In genomic region chr2:74666411-74666810, GRCm38 (mm10) we compare ENCODE assay signal across 32 mouse cellular contexts. TPM values are rescaled to one million over a fixed set of nuclear protein-coding genes. Genes with fewer than 3 reads are reported as not detected.
A peak's percentile ranks its signal among the peaks of the same experiment; 100 is the strongest.
DNase-seq lines count a peak whose midpoint lies in the region; ATAC-seq and TF ChIP-seq lines count a peak whose summit lies in the region.
"Had no signal": no experiment of that assay in that cellular context is flagged by ENCODE, and none has a peak within 500 bp of the region (broad histone marks: within the 10 kb centered on the region; RNA-seq: fewer than 3 reads in every experiment).

No protein-coding gene starts in this region.

- peaks cover 100% of the 10 kb centered on the region for H3K27me3 ChIP-seq in forebrain, embryonic 10.5 days (ENCODE audit: poor library complexity, severe bottlenecking)
- H3K27me3 ChIP-seq in forebrain, embryonic 14.5 days (replicated peaks; ENCODE audit: control insufficient read depth, insufficient read depth, low read length) = peaks cover 94% of the 10 kb centered on the region
- peaks cover 100% of the 10 kb centered on the region for H3K27me3 ChIP-seq in midbrain, embryonic 10.5 days (ENCODE audit: low read depth, poor library complexity, severe bottlenecking)
- H3K27me3 ChIP-seq in midbrain, embryonic 13.5 days = peaks cover 98% of the 10 kb centered on the region
- H3K27me3 ChIP-seq in limb, embryonic 11.5 days (ENCODE audit: control insufficient read depth, insufficient read depth, low read length) = peaks cover 56% of the 10 kb centered on the region
- peaks cover 96% of the 10 kb centered on the region for H3K27me3 ChIP-seq in neural tube, embryonic 11.5 days (ENCODE audit: control insufficient read depth, insufficient read depth, low read length)
- H3K27me3 ChIP-seq: CH12.LX had no signal

- H3K4me1 ChIP-seq in forebrain, embryonic 10.5 days = peaks cover 16% of the 10 kb centered on the region
- 0 out of 2 replicates have a peak, but pooled peaks cover 3% of the 10 kb centered on the region for H3K4me1 ChIP-seq in forebrain, embryonic 14.5 days (ENCODE audit: control insufficient read depth, insufficient read depth, low read length)
- peaks cover 17% of the 10 kb centered on the region for H3K4me1 ChIP-seq in midbrain, embryonic 10.5 days
- H3K4me1 ChIP-seq in midbrain, embryonic 13.5 days (replicated peaks) = peaks cover 10% of the 10 kb centered on the region
- H3K4me1 ChIP-seq in limb, embryonic 11.5 days (ENCODE audit: control insufficient read depth, insufficient read depth, low read length) = 0 out of 2 replicates have a peak, but pooled peaks cover 3% of the 10 kb centered on the region
- no peaks in the 10 kb centered on the region for H3K4me1 ChIP-seq in neural tube, embryonic 11.5 days (ENCODE audit: control insufficient read depth, insufficient read depth, low read length)
- H3K4me1 ChIP-seq in lung, adult 2 months (ENCODE audit: control insufficient read depth, insufficient read depth, low read length) = peaks cover 2% of the 10 kb centered on the region; the same call in 1 of the 2 replicates

- no peak overlapping the region for H3K4me2 ChIP-seq in forebrain, embryonic 14.5 days (ENCODE audit: low read length)
- no peak overlapping the region for H3K4me2 ChIP-seq in midbrain, embryonic 13.5 days (replicated peaks)
- H3K4me2 ChIP-seq in limb, embryonic 11.5 days (ENCODE audit: low read depth, severe bottlenecking) = peak overlapping the region; percentile 18
- no peak overlapping the region for H3K4me2 ChIP-seq in neural tube, embryonic 11.5 days (ENCODE audit: low read depth)
- H3K4me2 ChIP-seq: heart, embryonic 12.5 days; hindbrain, embryonic 14.5 days; liver, embryonic 13.5 days; stomach, embryonic 15.5 days had no signal

- H3K27ac ChIP-seq in forebrain, embryonic 10.5 days = no peak overlapping the region
- no peak overlapping the region for H3K27ac ChIP-seq in forebrain, embryonic 14.5 days (ENCODE audit: low read depth, low read length)
- no peak overlapping the region for H3K27ac ChIP-seq in midbrain, embryonic 10.5 days (replicated peaks)
- no peak overlapping the region for H3K27ac ChIP-seq in midbrain, embryonic 13.5 days
- H3K27ac ChIP-seq in limb, embryonic 11.5 days (replicated peaks; ENCODE audit: low read depth, low read length) = no peak overlapping the region
- H3K27ac ChIP-seq in neural tube, embryonic 11.5 days (ENCODE audit: low read depth, low read length) = no peak overlapping the region
- H3K27ac ChIP-seq: hindbrain, embryonic 14.5 days; kidney, postnatal 0 days; liver, embryonic 13.5 days; macrophage; stomach, embryonic 15.5 days had no signal

- no peak for ATAC-seq in forebrain, embryonic 14.5 days
- no peak for ATAC-seq in midbrain, embryonic 13.5 days
- ATAC-seq in limb, embryonic 11.5 days (ENCODE audit: insufficient number of reproducible peaks, low FRiP score, low TSS enrichment, low read depth) = no peak
- ATAC-seq in neural tube, embryonic 11.5 days (ENCODE audit: insufficient read depth, low FRiP score, low TSS enrichment) = no peak

- 2% methylated on average over 7 of the region's 7 CpGs for WGBS in forebrain, embryonic 10.5 days
- under 1% methylated on average over 7 of the region's 7 CpGs for WGBS in forebrain, embryonic 14.5 days
- WGBS in midbrain, embryonic 10.5 days = 2% methylated on average over 7 of the region's 7 CpGs
- 1% methylated on average over 7 of the region's 7 CpGs for WGBS in midbrain, embryonic 13.5 days
- 2% methylated on average over 7 of the region's 7 CpGs for WGBS in limb, embryonic 11.5 days
- WGBS in neural tube, embryonic 11.5 days = 2% methylated on average over 7 of the region's 7 CpGs
- 4% methylated on average over 7 of the region's 7 CpGs for WGBS in lung, adult 2 months

- no peaks in the 10 kb centered on the region for H3K36me3 ChIP-seq in forebrain, embryonic 10.5 days (replicated peaks)
- no peaks in the 10 kb centered on the region for H3K36me3 ChIP-seq in forebrain, embryonic 14.5 days (ENCODE audit: control insufficient read depth, insufficient read depth, low read length)
- no peaks in the 10 kb centered on the region for H3K36me3 ChIP-seq in midbrain, embryonic 10.5 days
- no peaks in the 10 kb centered on the region for H3K36me3 ChIP-seq in midbrain, embryonic 13.5 days
- no peaks in the 10 kb centered on the region for H3K36me3 ChIP-seq in limb, embryonic 11.5 days (ENCODE audit: control insufficient read depth, insufficient read depth, low read length)
- no peaks in the 10 kb centered on the region for H3K36me3 ChIP-seq in neural tube, embryonic 11.5 days (ENCODE audit: control insufficient read depth, insufficient read depth, low read length)
- H3K36me3 ChIP-seq: heart, embryonic 12.5 days; liver, embryonic 13.5 days; stomach, embryonic 15.5 days had no signal

- no peak for TF ChIP-seq CTCF in lung, adult 2 months (IDR thresholded peaks at IDR 0.05; ENCODE audit: insufficient read depth, low read length)

- H3K9ac ChIP-seq in forebrain, embryonic 14.5 days (ENCODE audit: low read length) = no peak overlapping the region
- H3K9ac ChIP-seq in midbrain, embryonic 13.5 days (replicated peaks) = no peak overlapping the region
- H3K9ac ChIP-seq in limb, embryonic 11.5 days (ENCODE audit: low read length) = peak overlapping the region; percentile 41
- H3K9ac ChIP-seq in neural tube, embryonic 11.5 days (ENCODE audit: low read length) = no peak overlapping the region
- H3K9ac ChIP-seq: heart, embryonic 12.5 days; hindbrain, embryonic 14.5 days; liver, embryonic 13.5 days; stomach, embryonic 15.5 days had no signal

- H3K4me3 ChIP-seq in forebrain, embryonic 10.5 days = no peak overlapping the region
- no peak overlapping the region for H3K4me3 ChIP-seq in forebrain, embryonic 14.5 days (ENCODE audit: low read depth, low read length)
- H3K4me3 ChIP-seq in midbrain, embryonic 10.5 days = no peak overlapping the region
- no peak overlapping the region for H3K4me3 ChIP-seq in midbrain, embryonic 13.5 days (replicated peaks)
- peak overlapping the region; percentile 10; the same call in 1 of the 2 replicates for H3K4me3 ChIP-seq in limb, embryonic 11.5 days (ENCODE audit: low read depth, low read length)
- H3K4me3 ChIP-seq in neural tube, embryonic 11.5 days (ENCODE audit: low read depth, low read length) = no peak overlapping the region
- no peak overlapping the region for H3K4me3 ChIP-seq in lung, adult 2 months (replicated peaks; ENCODE audit: extremely low read depth, low read depth, low read length)
- H3K4me3 ChIP-seq: heart, embryonic 12.5 days; liver, embryonic 13.5 days; myocyte; stomach, embryonic 15.5 days had no signal

- DNase-seq in forebrain, embryonic 10.5 days (ENCODE audit: extremely low spot score, low spot score) = peak; percentile 26
- DNase-seq in forebrain, embryonic 14.5 days (ENCODE audit: low spot score) = no peak
- peak; percentile 48 for DNase-seq in midbrain, embryonic 10.5 days (ENCODE audit: low spot score)
- peak; percentile 38 for DNase-seq in limb, embryonic 11.5 days (ENCODE audit: low spot score)
- DNase-seq in neural tube, embryonic 11.5 days (ENCODE audit: low spot score) = peak; percentile 35
- no peak for DNase-seq in lung, adult 2 months
- DNase-seq in thymus, postnatal 4 days = no peak
- DNase-seq: adrenal gland, adult 8-10 months; cerebellum, adult 2 months; gastrocnemius, postnatal 10 days; heart, postnatal 4 days; kidney, adult 2 months; liver, embryonic 13.5 days; lung, adult 18-20 months; lung, postnatal 10 days; retina, postnatal 1 day; right cerebral cortex, postnatal 14 days; thymus, postnatal 14 days had no signal

- no peaks in the 10 kb centered on the region for H3K9me3 ChIP-seq in forebrain, embryonic 10.5 days
- H3K9me3 ChIP-seq in forebrain, embryonic 14.5 days (replicated peaks; ENCODE audit: control insufficient read depth, low read length) = no peaks in the 10 kb centered on the region
- H3K9me3 ChIP-seq in midbrain, embryonic 10.5 days (replicated peaks) = no peaks in the 10 kb centered on the region
- H3K9me3 ChIP-seq in midbrain, embryonic 13.5 days = no peaks in the 10 kb centered on the region
- no peaks in the 10 kb centered on the region for H3K9me3 ChIP-seq in limb, embryonic 11.5 days (ENCODE audit: control insufficient read depth, low read length)
- H3K9me3 ChIP-seq in neural tube, embryonic 11.5 days (ENCODE audit: control insufficient read depth, low read length) = no peaks in the 10 kb centered on the region
- H3K9me3 ChIP-seq: heart, embryonic 12.5 days; liver, embryonic 13.5 days; stomach, embryonic 15.5 days had no signal

- no peak for TF ChIP-seq POLR2A in lung, adult 2 months (IDR thresholded peaks at IDR 0.05; ENCODE audit: borderline replicate concordance, extremely low read depth, low read depth, low read length)

RNA-seq across cellular contexts. Expression of gene Hoxd13, which starts 1.7 kb away (rescaled TPM):
- not detected in 2 replicates for polyA plus RNA-seq in forebrain, embryonic 10.5 days (2016; fragmentation: Nextera tagmentation; extraction: Ambion mirVana)
- not detected in 2 replicates for polyA plus RNA-seq in forebrain, embryonic 14.5 days (2014; fragmentation: Nextera tagmentation; extraction: Ambion mirVana)
- 0.05 TPM in 1 of 2 replicates, not detected in the other for polyA plus RNA-seq in midbrain, embryonic 10.5 days (2016; fragmentation: Nextera tagmentation; extraction: Ambion mirVana)
- polyA plus RNA-seq in midbrain, embryonic 13.5 days (2015; fragmentation: Nextera tagmentation; extraction: Ambion mirVana) = not detected in 2 replicates
- polyA plus RNA-seq in limb, embryonic 11.5 days (2014; fragmentation: Nextera tagmentation; extraction: Ambion mirVana) = 55.3 and 59.8 TPM in 2 replicates
- polyA plus RNA-seq in neural tube, embryonic 11.5 days (2014; fragmentation: Nextera tagmentation; extraction: Ambion mirVana) = 0.41 and 1.0 TPM in 2 replicates
- 0.04 and 0.15 TPM in 2 replicates for polyA plus RNA-seq in lung, adult 2 months (2012; rRNA removed)
- polyA plus RNA-seq: C2C12; embryonic facial prominence, embryonic 11.5 days; heart, postnatal 0 days; kidney, adult 2 months; kidney, postnatal 0 days; liver, embryonic 13.5 days; macrophage; midbrain, postnatal 0 days; myocyte; neural tube, embryonic 14.5 days; small intestine, adult 2 months; stomach, embryonic 15.5 days had no signal

RNA-seq across cellular contexts. Expression of gene Evx2, which starts 7.1 kb away (rescaled TPM):
- not detected in 2 replicates for polyA plus RNA-seq in forebrain, embryonic 10.5 days (2016; fragmentation: Nextera tagmentation; extraction: Ambion mirVana)
- polyA plus RNA-seq in forebrain, embryonic 14.5 days (2014; fragmentation: Nextera tagmentation; extraction: Ambion mirVana) = not detected in 2 replicates
- 0.17 and 0.50 TPM in 2 replicates for polyA plus RNA-seq in midbrain, embryonic 10.5 days (2016; fragmentation: Nextera tagmentation; extraction: Ambion mirVana)
- polyA plus RNA-seq in midbrain, embryonic 13.5 days (2015; fragmentation: Nextera tagmentation; extraction: Ambion mirVana) = 0.62 and 0.89 TPM in 2 replicates
- polyA plus RNA-seq in limb, embryonic 11.5 days (2014; fragmentation: Nextera tagmentation; extraction: Ambion mirVana) = 3.3 and 3.8 TPM in 2 replicates
- polyA plus RNA-seq in neural tube, embryonic 11.5 days (2014; fragmentation: Nextera tagmentation; extraction: Ambion mirVana) = 0.54 and 0.69 TPM in 2 replicates
- polyA plus RNA-seq in lung, adult 2 months (2012; rRNA removed) = not detected in 2 replicates
- polyA plus RNA-seq: C2C12; heart, embryonic 12.5 days; heart, postnatal 0 days; kidney, adult 2 months; liver, embryonic 13.5 days; macrophage; myocyte; small intestine, adult 2 months; stomach, embryonic 15.5 days had no signal

RNA-seq across cellular contexts. Expression of gene Hoxd12, which starts 8.4 kb away (rescaled TPM):
- not detected in 2 replicates for polyA plus RNA-seq in forebrain, embryonic 10.5 days (2016; fragmentation: Nextera tagmentation; extraction: Ambion mirVana)
- not detected in 2 replicates for polyA plus RNA-seq in forebrain, embryonic 14.5 days (2014; fragmentation: Nextera tagmentation; extraction: Ambion mirVana)
- not detected in 2 replicates for polyA plus RNA-seq in midbrain, embryonic 10.5 days (2016; fragmentation: Nextera tagmentation; extraction: Ambion mirVana)
- polyA plus RNA-seq in midbrain, embryonic 13.5 days (2015; fragmentation: Nextera tagmentation; extraction: Ambion mirVana) = not detected in 2 replicates
- 80.7 and 82.2 TPM in 2 replicates for polyA plus RNA-seq in limb, embryonic 11.5 days (2014; fragmentation: Nextera tagmentation; extraction: Ambion mirVana)
- polyA plus RNA-seq in neural tube, embryonic 11.5 days (2014; fragmentation: Nextera tagmentation; extraction: Ambion mirVana) = 2.1 TPM in 2 replicates
- not detected in 2 replicates for polyA plus RNA-seq in lung, adult 2 months (2012; rRNA removed)
- polyA plus RNA-seq: C2C12; cerebellum, adult 2 months; embryonic facial prominence, embryonic 11.5 days; heart, postnatal 0 days; hindbrain, embryonic 14.5 days; kidney, adult 2 months; liver, embryonic 13.5 days; macrophage; midbrain, postnatal 0 days; myocyte; neural tube, embryonic 14.5 days; small intestine, adult 2 months had no signal

RNA-seq across cellular contexts. Expression of gene Hoxd11, which starts 12.9 kb away (rescaled TPM):
- polyA plus RNA-seq in forebrain, embryonic 10.5 days (2016; fragmentation: Nextera tagmentation; extraction: Ambion mirVana) = not detected in 2 replicates
- polyA plus RNA-seq in forebrain, embryonic 14.5 days (2014; fragmentation: Nextera tagmentation; extraction: Ambion mirVana) = not detected in 2 replicates
- polyA plus RNA-seq in midbrain, embryonic 10.5 days (2016; fragmentation: Nextera tagmentation; extraction: Ambion mirVana) = not detected in 2 replicates
- not detected in 2 replicates for polyA plus RNA-seq in midbrain, embryonic 13.5 days (2015; fragmentation: Nextera tagmentation; extraction: Ambion mirVana)
- 59.6 and 64.4 TPM in 2 replicates for polyA plus RNA-seq in limb, embryonic 11.5 days (2014; fragmentation: Nextera tagmentation; extraction: Ambion mirVana)
- 8.1 and 8.5 TPM in 2 replicates for polyA plus RNA-seq in neural tube, embryonic 11.5 days (2014; fragmentation: Nextera tagmentation; extraction: Ambion mirVana)
- 0.24 TPM in 1 of 2 replicates, not detected in the other for polyA plus RNA-seq in lung, adult 2 months (2012; rRNA removed)
- polyA plus RNA-seq: C2C12; cerebellum, adult 2 months; embryonic facial prominence, embryonic 11.5 days; heart, embryonic 12.5 days; heart, postnatal 0 days; hindbrain, embryonic 14.5 days; liver, embryonic 13.5 days; macrophage; midbrain, postnatal 0 days; myocyte; small intestine, adult 2 months had no signal

RNA-seq across cellular contexts. Expression of gene Hoxd10, which starts 25.3 kb away (rescaled TPM):
- polyA plus RNA-seq in forebrain, embryonic 10.5 days (2016; fragmentation: Nextera tagmentation; extraction: Ambion mirVana) = not detected in 2 replicates
- polyA plus RNA-seq in forebrain, embryonic 14.5 days (2014; fragmentation: Nextera tagmentation; extraction: Ambion mirVana) = not detected in 2 replicates
- polyA plus RNA-seq in midbrain, embryonic 10.5 days (2016; fragmentation: Nextera tagmentation; extraction: Ambion mirVana) = not detected in 2 replicates
- polyA plus RNA-seq in midbrain, embryonic 13.5 days (2015; fragmentation: Nextera tagmentation; extraction: Ambion mirVana) = not detected in 2 replicates
- polyA plus RNA-seq in limb, embryonic 11.5 days (2014; fragmentation: Nextera tagmentation; extraction: Ambion mirVana) = 52.0 and 55.0 TPM in 2 replicates
- polyA plus RNA-seq in neural tube, embryonic 11.5 days (2014; fragmentation: Nextera tagmentation; extraction: Ambion mirVana) = 28.1 and 29.3 TPM in 2 replicates
- polyA plus RNA-seq in lung, adult 2 months (2012; rRNA removed) = not detected in 2 replicates
- polyA plus RNA-seq: C2C12; cerebellum, adult 2 months; embryonic facial prominence, embryonic 11.5 days; heart, embryonic 12.5 days; heart, postnatal 0 days; hindbrain, embryonic 14.5 days; liver, embryonic 13.5 days; macrophage; midbrain, postnatal 0 days; myocyte; small intestine, adult 2 months had no signal

Comparison
In these comparisons a context has a peak if more than half of its experiments do, and no peak if none do; other contexts are left out.
1. DNase-seq: peak in forebrain, embryonic 10.5 days (single experiment), midbrain, embryonic 10.5 days (single experiment), limb, embryonic 11.5 days (single experiment) and neural tube, embryonic 11.5 days (single experiment); none in forebrain, embryonic 14.5 days (single experiment), lung, adult 2 months (single experiment) and thymus, postnatal 4 days (single experiment).
2. RNA of gene Hoxd13, which starts 1.7 kb away (polyA plus RNA-seq): 55.3 to 59.8 TPM in limb, embryonic 11.5 days; 0.41 to 1.0 TPM in neural tube, embryonic 11.5 days, 0.05 TPM in midbrain, embryonic 10.5 days, 0.04 to 0.15 TPM in lung, adult 2 months, not detected in midbrain, embryonic 13.5 days, not detected in forebrain, embryonic 10.5 days and not detected in forebrain, embryonic 14.5 days; every median in the first group is over 10 times any median in the second.
3. RNA of gene Hoxd12, which starts 8.4 kb away (polyA plus RNA-seq): 80.7 to 82.2 TPM in limb, embryonic 11.5 days; 2.1 TPM in neural tube, embryonic 11.5 days, not detected in forebrain, embryonic 10.5 days, not detected in forebrain, embryonic 14.5 days, not detected in midbrain, embryonic 10.5 days, not detected in midbrain, embryonic 13.5 days and not detected in lung, adult 2 months; every median in the first group is over 10 times any median in the second.